Mouse (Mus musculus) midbrain, embryonic 14.5 days (tissue): ENCODE results near the gene Ykt6. TPM values are rescaled to one million over a fixed set of nuclear protein-coding genes. Genes with fewer than 3 reads are reported as not detected.

Source experiments
- ATAC-seq: fragments of 200-750 bp; cut with Nextera tagmentation; 2 replicates; pipeline ENCODE4 v1.8.0; 2017; ENCODE audit warnings: moderate number of reproducible peaks, moderate library complexity; ENCODE audit not compliant: low FRiP score, low TSS enrichment
- DNase-seq: peaks from one replicate; pipeline ENCODE4 v3.0.0-alpha.2; 2015
- H3K27ac ChIP-seq: fragments of 300-500 bp; sonication (generic); replicated peaks from 2 replicates; pipeline ENCODE4 v1.5.1; 2014; ENCODE audit warnings: mild to moderate bottlenecking, low read depth, low read length, moderate library complexity
- H3K27me3 ChIP-seq: fragments of 300-500 bp; sonication (generic); 2 replicates; pipeline ENCODE4 v1.6.1; 2014; ENCODE audit warnings: low read length, control low read depth, mixed read lengths; ENCODE audit not compliant: control insufficient read depth, insufficient read depth
- H3K36me3 ChIP-seq: fragments of 300-500 bp; sonication (generic); 2 replicates; pipeline ENCODE4 v1.6.1; 2014; ENCODE audit warnings: low read length, control low read depth; ENCODE audit not compliant: control insufficient read depth, insufficient read depth
- H3K4me1 ChIP-seq: fragments of 300-500 bp; sonication (generic); 2 replicates; pipeline ENCODE4 v1.6.1; 2014; ENCODE audit warnings: mild to moderate bottlenecking, antibody characterized with exemption, low read length, control low read depth; ENCODE audit not compliant: control insufficient read depth, insufficient read depth
- H3K4me2 ChIP-seq: fragments of 300-500 bp; sonication (generic); 2 replicates; pipeline ENCODE4 v1.6.1; 2014; ENCODE audit warnings: mild to moderate bottlenecking, low read length, moderate library complexity
- H3K4me3 ChIP-seq: fragments of 300-500 bp; sonication (generic); replicated peaks from 2 replicates; pipeline ENCODE4 v1.5.1; 2014; ENCODE audit warnings: low read depth, low read length
- H3K9ac ChIP-seq: fragments of 300-500 bp; sonication (generic); replicated peaks from 2 replicates; pipeline ENCODE4 v1.6.1; 2014; ENCODE audit warnings: mild to moderate bottlenecking, low read length, moderate library complexity
- H3K9me3 ChIP-seq: fragments of 300-500 bp; sonication (generic); 2 replicates; pipeline ENCODE4 v1.6.1; 2016; ENCODE audit warnings: low read length, control low read depth, mixed read lengths; ENCODE audit not compliant: control insufficient read depth
- WGBS: fragments of 180-500 bp; shearing (Covaris S2); extraction: QIAGEN DNeasy Blood & Tissue Kit; methylation state at CpG from one replicate; pipeline ENCODE4 v1.1.7; 2014; 5-methylcytosine and 5-hydroxymethylcytosine counted together
- polyA plus RNA-seq: library from polyadenylated mRNA; unstranded; fragments of >200 nt; fragmentation: Nextera tagmentation; extraction: Ambion mirVana; gene quantifications from 2 replicates; pipeline ENCODE4 v1.2.1, GENCODE M21; 2014

Gene Ykt6
- polyA plus RNA-seq, 1 experiment from 2014 or later = 40.5 TPM

- peaks cover 28% of the 10 kb centered on the region for H3K36me3 ChIP-seq
- no peak overlapping the region for H3K9ac ChIP-seq
- no peak overlapping the region for H3K4me3 ChIP-seq
- DNase-seq = no peak
- H3K4me2 ChIP-seq = no peak overlapping the region
- no peak overlapping the region for H3K27ac ChIP-seq
- H3K9me3 ChIP-seq = no peaks in the 10 kb centered on the region
- no peaks in the 10 kb centered on the region for H3K4me1 ChIP-seq
- no peaks in the 10 kb centered on the region for H3K27me3 ChIP-seq
- 48% methylated on average over 2 of the region's 2 CpGs for WGBS
- no peak for ATAC-seq
These were observed 19.6 kb downstream of the Ykt6 start for GRCm38 (mm10) chr11:5975068-5975467.

- Histone ChIP-seq H3K4me3 (no peak overlapping the region), H3K36me3 (peaks cover 18% of the 10 kb centered on the region), H3K9me3 (no peaks in the 10 kb centered on the region), H3K27me3 (no peaks in the 10 kb centered on the region), H3K9ac (no peak overlapping the region), H3K4me2 (no peak overlapping the region), H3K4me1 (no peaks in the 10 kb centered on the region), H3K27ac (no peak overlapping the region)
- DNase-seq (no peak), ATAC-seq (no peak)
- WGBS = 21% methylated on average over 9 of the region's 9 CpGs
These were observed 20.6 kb downstream of the Ykt6 start for GRCm38 (mm10) chr11:5976106-5976505.

GRCm38 (mm10) chr11:5979088-5979487 is 23.6 kb downstream of the Ykt6 start:
- Histone ChIP-seq H3K4me2 (no peak overlapping the region), H3K4me3 (no peak overlapping the region), H3K36me3 (peaks cover 3% of the 10 kb centered on the region; the same call in 1 of the 2 replicates), H3K4me1 (no peaks in the 10 kb centered on the region), H3K27ac (no peak overlapping the region), H3K9ac (no peak overlapping the region), H3K27me3 (no peaks in the 10 kb centered on the region), H3K9me3 (no peaks in the 10 kb centered on the region)
- WGBS = 95% methylated on average over 7 of the region's 7 CpGs
- ATAC-seq (no peak), DNase-seq (no peak)

GRCm38 (mm10) chr11:5980108-5980507 is 24.6 kb downstream of the Ykt6 start:
- Histone ChIP-seq H3K27ac (no peak overlapping the region), H3K4me2 (no peak overlapping the region), H3K27me3 (no peaks in the 10 kb centered on the region), H3K4me1 (no peaks in the 10 kb centered on the region), H3K4me3 (no peak overlapping the region), H3K9me3 (no peaks in the 10 kb centered on the region), H3K9ac (no peak overlapping the region), H3K36me3 (peaks cover 3% of the 10 kb centered on the region; the same call in 1 of the 2 replicates)
- DNase-seq (no peak), ATAC-seq (no peak)
- 93% methylated on average over 2 of the region's 2 CpGs for WGBS

- Histone ChIP-seq H3K4me1 (no peaks in the 10 kb centered on the region), H3K27ac (no peak overlapping the region), H3K27me3 (no peaks in the 10 kb centered on the region), H3K4me2 (no peak overlapping the region), H3K4me3 (no peak overlapping the region), H3K36me3 (peaks cover 3% of the 10 kb centered on the region; the same call in 1 of the 2 replicates), H3K9ac (no peak overlapping the region), H3K9me3 (no peaks in the 10 kb centered on the region)
- no peak for ATAC-seq
- 75% methylated on average over 8 of the region's 8 CpGs for WGBS
- no peak for DNase-seq
These were observed 25.1 kb downstream of the Ykt6 start for GRCm38 (mm10) chr11:5980561-5980960.

GRCm38 (mm10) chr11:5981323-5981722 is 25.8 kb downstream of the Ykt6 start:
- Histone ChIP-seq H3K27me3 (no peaks in the 10 kb centered on the region), H3K4me2 (no peak overlapping the region), H3K27ac (no peak overlapping the region), H3K9me3 (no peaks in the 10 kb centered on the region), H3K9ac (no peak overlapping the region), H3K4me1 (no peaks in the 10 kb centered on the region), H3K36me3 (peaks cover 3% of the 10 kb centered on the region; the same call in 1 of the 2 replicates), H3K4me3 (no peak overlapping the region)
- DNase-seq (no peak), ATAC-seq (no peak)
- 89% methylated on average over 7 of the region's 7 CpGs for WGBS

GRCm38 (mm10) chr11:5983629-5984028 is 28.1 kb downstream of the Ykt6 start:
- Histone ChIP-seq H3K9ac (no peak overlapping the region), H3K27me3 (no peaks in the 10 kb centered on the region), H3K4me1 (no peaks in the 10 kb centered on the region), H3K36me3 (peaks cover 3% of the 10 kb centered on the region; the same call in 1 of the 2 replicates), H3K4me3 (no peak overlapping the region), H3K9me3 (no peaks in the 10 kb centered on the region), H3K4me2 (no peak overlapping the region), H3K27ac (no peak overlapping the region)
- 89% methylated on average over 5 of the region's 5 CpGs for WGBS
- no peak for ATAC-seq
- no peak for DNase-seq

GRCm38 (mm10) chr11:5988126-5988525 is 32.6 kb downstream of the Ykt6 start:
- WGBS = 81% methylated on average over 10 of the region's 10 CpGs
- ATAC-seq = no peak
- DNase-seq = no peak
- Histone ChIP-seq H3K4me1 (no peaks in the 10 kb centered on the region), H3K27me3 (no peaks in the 10 kb centered on the region), H3K4me3 (no peak overlapping the region), H3K9ac (no peak overlapping the region), H3K36me3 (peaks cover 3% of the 10 kb centered on the region; the same call in 1 of the 2 replicates), H3K27ac (no peak overlapping the region), H3K4me2 (no peak overlapping the region), H3K9me3 (no peaks in the 10 kb centered on the region)

GRCm38 (mm10) chr11:5989954-5990593 is 34.6 kb downstream of the Ykt6 start:
- DNase-seq = no peak
- no peaks in the 10 kb centered on the region for H3K27me3 ChIP-seq
- no peak overlapping the region for H3K4me2 ChIP-seq
- H3K9me3 ChIP-seq = no peaks in the 10 kb centered on the region
- no peaks in the 10 kb centered on the region for H3K4me1 ChIP-seq
- H3K9ac ChIP-seq = no peak overlapping the region
- no peak for ATAC-seq
- 85% methylated on average over 16 of the region's 16 CpGs for WGBS
- no peak overlapping the region for H3K4me3 ChIP-seq
- H3K36me3 ChIP-seq = peaks cover 3% of the 10 kb centered on the region; the same call in 1 of the 2 replicates
- H3K27ac ChIP-seq = no peak overlapping the region
